Mouse (Mus musculus) midbrain, embryonic 11.5 days (tissue): Measurements from ENCODE around the gene Usp54. TPM values are rescaled to one million over a fixed set of nuclear protein-coding genes. Genes with fewer than 3 reads are reported as not detected.
A peak's percentile ranks its signal among the peaks of the same experiment; 100 is the strongest.

ENCODE experiments used
- ATAC-seq: fragments of 200-750 bp; cut with Nextera tagmentation; 2 replicates; pipeline ENCODE4 v1.8.0; 2017; ENCODE audit warnings: moderate TSS enrichment, moderate library complexity; ENCODE audit not compliant: low FRiP score
- DNase-seq: peaks from one replicate; pipeline ENCODE4 v3.0.0; 2015; ENCODE audit warnings: low spot score; ENCODE audit errors: missing footprints
- H3K27ac ChIP-seq: fragments of 300-500 bp; sonication (generic); 2 replicates; pipeline ENCODE4 v1.5.1; 2014; ENCODE audit warnings: low read depth, low read length
- H3K27me3 ChIP-seq: fragments of 300-500 bp; sonication (generic); 2 replicates; pipeline ENCODE4 v1.6.1; 2014; ENCODE audit warnings: mild to moderate bottlenecking, low read length, moderate library complexity, mixed read lengths; ENCODE audit not compliant: control insufficient read depth, insufficient read depth
- H3K36me3 ChIP-seq: fragments of 300-500 bp; sonication (generic); 2 replicates; pipeline ENCODE4 v1.6.1; 2014; ENCODE audit warnings: mild to moderate bottlenecking, low read length, moderate library complexity, mixed read lengths; ENCODE audit not compliant: control insufficient read depth, insufficient read depth
- H3K4me1 ChIP-seq: fragments of 300-500 bp; sonication (generic); 2 replicates; pipeline ENCODE4 v1.6.1; 2014; ENCODE audit warnings: low read length; ENCODE audit not compliant: control insufficient read depth, insufficient read depth
- H3K4me2 ChIP-seq: fragments of 300-500 bp; sonication (generic); 2 replicates; pipeline ENCODE4 v1.6.1; 2014; ENCODE audit warnings: mild to moderate bottlenecking, moderate library complexity
- H3K4me3 ChIP-seq: fragments of 300-500 bp; sonication (generic); 2 replicates; pipeline ENCODE4 v1.5.1; 2014; ENCODE audit warnings: low read depth, low read length
- H3K9ac ChIP-seq: fragments of 300-500 bp; sonication (generic); 2 replicates; pipeline ENCODE4 v1.6.1; 2014; ENCODE audit warnings: low read length
- H3K9me3 ChIP-seq: fragments of 300-500 bp; sonication (generic); 2 replicates; pipeline ENCODE4 v1.6.1; 2016; ENCODE audit warnings: low read length; ENCODE audit not compliant: control insufficient read depth
- WGBS: fragments of 180-500 bp; shearing (Covaris S2); extraction: QIAGEN DNeasy Blood & Tissue Kit; methylation state at CpG from one replicate; pipeline ENCODE4 v1.1.7; 2014; 5-methylcytosine and 5-hydroxymethylcytosine counted together
- polyA plus RNA-seq: library from polyadenylated mRNA; unstranded; fragments of >200 nt; fragmentation: Nextera tagmentation; extraction: Ambion mirVana; gene quantifications from 2 replicates; pipeline ENCODE4 v1.2.1, GENCODE M21; 2014

Usp54 gene
- polyA plus RNA-seq, 1 experiment from 2014 or later, result 14.3 TPM

- WGBS, result 82% methylated on average over 9 of the region's 9 CpGs
- H3K4me2 ChIP-seq, result no peak overlapping the region
- no peaks in the 10 kb centered on the region for H3K27me3 ChIP-seq
- DNase-seq, result no peak
- no peak for ATAC-seq
- H3K27ac ChIP-seq, result no peak overlapping the region
- no peak overlapping the region for H3K4me3 ChIP-seq
- no peaks in the 10 kb centered on the region for H3K9me3 ChIP-seq
- H3K9ac ChIP-seq, result no peak overlapping the region
- H3K36me3 ChIP-seq, result peaks cover 21% of the 10 kb centered on the region
- no peaks in the 10 kb centered on the region for H3K4me1 ChIP-seq
Observed at GRCm38 (mm10) chr14:20565256-20566021, 75.4 kb downstream of the Usp54 start.

- no peak for ATAC-seq
- H3K9me3 ChIP-seq, result no peaks in the 10 kb centered on the region
- no peaks in the 10 kb centered on the region for H3K27me3 ChIP-seq
- H3K4me2 ChIP-seq, result no peak overlapping the region
- H3K27ac ChIP-seq, result no peak overlapping the region
- no peak for DNase-seq
- 72% methylated on average over 12 of the region's 12 CpGs for WGBS
- H3K4me3 ChIP-seq, result no peak overlapping the region
- no peak overlapping the region for H3K9ac ChIP-seq
- no peaks in the 10 kb centered on the region for H3K4me1 ChIP-seq
- H3K36me3 ChIP-seq, result peaks cover 17% of the 10 kb centered on the region; the same call in 1 of the 2 replicates
Observed at GRCm38 (mm10) chr14:20564692-20565091, 76.2 kb downstream of the Usp54 start.

DNA sequence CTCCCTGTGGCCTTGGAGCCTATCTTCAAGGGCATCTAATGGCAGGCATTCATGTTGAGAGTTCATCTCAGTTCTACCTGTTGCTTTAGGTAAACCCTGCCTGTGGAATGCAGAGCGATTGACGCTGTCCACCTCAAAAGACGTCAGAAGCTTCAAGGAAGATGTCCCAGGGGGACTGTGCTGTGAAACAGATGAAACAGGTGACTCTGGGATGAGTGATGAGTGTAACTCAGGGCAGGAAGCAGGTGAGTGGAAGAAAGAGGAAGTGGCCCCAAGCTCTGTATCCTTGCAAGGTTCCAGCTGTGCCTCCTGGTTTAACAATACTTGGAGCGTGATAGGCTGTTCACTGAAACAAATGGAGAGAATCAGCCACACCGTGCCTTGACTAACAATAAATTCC is 79.0 kb downstream of the Usp54 start:
- ATAC-seq, result no peak
- H3K4me2 ChIP-seq, result no peak overlapping the region
- WGBS, result 95% methylated on average over 5 of the region's 5 CpGs
- H3K9me3 ChIP-seq, result no peaks in the 10 kb centered on the region
- H3K36me3 ChIP-seq, result peaks cover 16% of the 10 kb centered on the region; the same call in 1 of the 2 replicates
- no peaks in the 10 kb centered on the region for H3K4me1 ChIP-seq
- no peak overlapping the region for H3K4me3 ChIP-seq
- H3K27me3 ChIP-seq, result no peaks in the 10 kb centered on the region
- no peak overlapping the region for H3K27ac ChIP-seq
- H3K9ac ChIP-seq, result no peak overlapping the region
- no peak for DNase-seq

DNA sequence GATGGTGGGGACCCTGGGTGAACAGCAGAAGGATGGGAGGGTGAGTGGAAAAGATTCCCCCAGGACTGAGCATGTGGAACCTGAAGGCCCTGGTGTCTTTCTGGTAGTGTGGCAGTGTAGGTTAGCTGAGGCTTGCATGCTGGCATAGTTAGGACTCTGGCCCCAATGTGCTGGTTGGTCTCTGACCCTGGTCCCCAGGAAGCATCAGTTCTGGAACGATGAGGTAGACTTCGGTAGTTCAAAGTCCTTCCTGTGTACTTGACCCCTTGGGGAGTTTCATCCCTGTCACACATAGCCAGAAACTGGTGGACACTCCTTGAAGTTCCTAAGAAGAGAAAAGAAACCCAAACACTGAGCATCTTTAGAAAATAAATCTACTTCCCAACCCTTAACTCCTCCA is 90.7 kb downstream of the Usp54 start:
- Histone ChIP-seq H3K27ac (no peak overlapping the region), H3K9me3 (no peaks in the 10 kb centered on the region), H3K27me3 (no peaks in the 10 kb centered on the region), H3K4me3 (no peak overlapping the region), H3K9ac (no peak overlapping the region), H3K36me3 (peaks cover 5% of the 10 kb centered on the region; the same call in 1 of the 2 replicates), H3K4me1 (peaks cover 4% of the 10 kb centered on the region; the same call in 1 of the 2 replicates), H3K4me2 (no peak overlapping the region)
- ATAC-seq (no peak), DNase-seq (peak; percentile 28)
- WGBS, result 87% methylated on average over 2 of the region's 2 CpGs

GRCm38 (mm10) chr14:20546415-20546814 is 94.4 kb downstream of the Usp54 start, which contains the start of gene Ppp3cb:
Gene Ppp3cb, minus strand, starts transcription at chr14:20546573.
- Histone ChIP-seq H3K9ac (peak within 1 kb of the TSS; percentile 97), H3K9me3 (no peaks in the 10 kb centered on the region), H3K36me3 (peaks cover 5% of the 10 kb centered on the region; the same call in 1 of the 2 replicates), H3K4me2 (peak within 1 kb of the TSS; percentile 55), H3K4me1 (peaks cover 9% of the 10 kb centered on the region; the same call in 1 of the 2 replicates), H3K4me3 (peak within 1 kb of the TSS; percentile 75), H3K27ac (peak within 1 kb of the TSS; percentile 96), H3K27me3 (no peaks in the 10 kb centered on the region)
- WGBS, result under 1% methylated on average over 17 of the region's 29 CpGs
- peak; percentile 95 for ATAC-seq
- peak; percentile 98 for DNase-seq

- WGBS, result 1% methylated on average over 60 of the region's 67 CpGs
- Histone ChIP-seq H3K4me2 (peak overlapping the region; percentile 55), H3K9ac (peak overlapping the region; percentile 97), H3K4me3 (peak overlapping the region; percentile 75), H3K27ac (peak overlapping the region; percentile 96), H3K36me3 (peaks cover 5% of the 10 kb centered on the region; the same call in 1 of the 2 replicates), H3K9me3 (no peaks in the 10 kb centered on the region), H3K27me3 (no peaks in the 10 kb centered on the region), H3K4me1 (peaks cover 9% of the 10 kb centered on the region; the same call in 1 of the 2 replicates)
- DNase-seq (peak; percentile 97), ATAC-seq (peak; percentile 98)
Observed at GRCm38 (mm10) chr14:20545529-20546331, 95.1 kb downstream of the Usp54 start.

DNA sequence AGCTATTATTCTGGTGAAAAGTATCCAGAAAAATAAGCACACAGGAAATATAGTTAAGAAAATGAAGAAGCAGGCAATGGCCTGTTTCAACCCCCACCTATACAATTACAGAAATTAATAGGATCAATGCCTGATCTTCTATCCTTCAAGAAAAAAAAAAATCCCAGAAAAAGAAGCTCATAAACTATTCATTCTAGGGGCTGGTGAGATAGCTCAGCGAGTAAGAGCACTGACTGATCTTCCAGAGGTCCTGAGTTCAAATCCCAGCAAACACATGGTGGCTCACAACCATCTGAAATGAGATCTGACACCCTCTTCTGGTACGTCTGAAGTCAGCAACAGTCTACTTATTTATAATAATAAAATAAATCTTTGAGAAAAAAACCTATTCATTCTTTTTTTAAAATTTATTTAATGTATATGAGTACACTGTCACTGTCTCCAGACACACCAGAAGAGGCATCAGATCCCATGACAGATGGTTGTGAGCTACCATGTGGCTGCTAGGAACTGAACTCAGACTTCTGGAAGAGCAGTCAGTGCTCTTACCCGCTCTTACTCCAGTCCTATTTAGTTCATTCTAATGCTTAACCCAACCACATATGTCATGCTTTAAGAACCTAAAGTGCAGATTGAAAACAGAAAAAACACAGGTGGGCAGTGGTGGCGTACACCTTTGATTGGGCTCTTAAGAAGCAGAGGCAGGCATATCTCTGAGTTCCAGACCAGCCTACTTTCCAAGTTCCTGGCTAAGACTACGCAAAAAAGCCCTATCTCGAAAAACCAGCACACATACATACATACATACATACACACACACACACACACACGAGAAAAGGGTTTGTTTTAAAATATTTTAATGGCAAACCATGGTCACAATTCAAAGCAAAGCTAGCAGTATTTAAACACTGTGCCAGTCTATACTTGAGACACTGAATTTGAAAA is 96.1 kb downstream of the Usp54 start:
- H3K27ac ChIP-seq, result no peak overlapping the region
- no peaks in the 10 kb centered on the region for H3K27me3 ChIP-seq
- DNase-seq, result no peak
- H3K9ac ChIP-seq, result no peak overlapping the region
- H3K4me3 ChIP-seq, result peak overlapping the region; percentile 75
- H3K4me2 ChIP-seq, result peak overlapping the region; percentile 55
- peaks cover 9% of the 10 kb centered on the region; the same call in 1 of the 2 replicates for H3K4me1 ChIP-seq
- peaks cover 3% of the 10 kb centered on the region; the same call in 1 of the 2 replicates for H3K36me3 ChIP-seq
- no peaks in the 10 kb centered on the region for H3K9me3 ChIP-seq
- 82% methylated on average over 7 of the region's 7 CpGs for whole genome bisulfite sequencing
- no peak for ATAC-seq

GRCm38 (mm10) chr14:20529643-20530042 is 111.2 kb downstream of the Usp54 start:
- no peak for DNase-seq
- H3K9me3 ChIP-seq, result no peaks in the 10 kb centered on the region
- no peaks in the 10 kb centered on the region for H3K4me1 ChIP-seq
- 94% methylated on average over 4 of the region's 4 CpGs for WGBS
- no peak for ATAC-seq
- no peak overlapping the region for H3K9ac ChIP-seq
- H3K36me3 ChIP-seq, result no peaks in the 10 kb centered on the region
- H3K4me2 ChIP-seq, result no peak overlapping the region
- H3K27ac ChIP-seq, result no peak overlapping the region
- H3K27me3 ChIP-seq, result no peaks in the 10 kb centered on the region
- no peak overlapping the region for H3K4me3 ChIP-seq
